Mouse (Mus musculus): ENCODE measurements around the gene Uqcc2.

DNA sequence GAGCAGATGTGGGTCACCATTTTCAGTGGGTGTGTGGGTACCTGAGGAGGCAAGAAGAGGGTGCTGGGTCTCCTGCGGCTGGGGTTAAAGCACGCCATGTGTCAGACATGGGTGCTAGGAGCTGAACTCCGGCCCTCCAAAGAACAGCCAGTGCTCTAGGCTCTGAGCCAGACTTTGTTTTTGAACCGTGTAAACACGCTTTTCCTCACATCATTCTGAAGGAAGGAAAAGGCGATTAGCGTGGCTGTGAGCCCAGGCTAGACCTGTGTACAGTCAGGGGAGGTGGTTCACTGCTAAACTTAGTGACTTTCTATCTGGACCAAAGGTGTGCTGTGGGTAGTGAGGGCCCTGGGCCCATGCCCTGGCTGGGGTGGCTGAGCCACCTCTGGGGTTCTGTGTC, 23.6 kb downstream of the Uqcc2 start:
- no peak for TF ChIP-seq POLR2A (IDR thresholded peaks at IDR 0.05; ENCODE audit: insufficient read depth, low read depth, low read length)
- TF ChIP-seq CTCF (IDR thresholded peaks at IDR 0.05), result no peak

Data from heart, adult 2 months (tissue).